Mouse (Mus musculus) heart, adult 9 months (tissue): Measurements from ENCODE around the gene Sh3bgrl3.
A peak's percentile ranks its signal among the peaks of the same experiment; 100 is the strongest.

ENCODE experiments used
- DNase-seq, 2 experiments: peaks; one replicate each; pipeline ENCODE4 v3.0.0; 2022; ENCODE audit warnings: low spot score in 2 of 2

Sh3bgrl3 gene

GRCm38 (mm10) chr4:134128983-134129362 is 384 bp upstream of the Sh3bgrl3 start:
- no peak for DNase-seq

GRCm38 (mm10) chr4:134127793-134128192 is 796 bp downstream of the Sh3bgrl3 start:
- no peak for DNase-seq

GRCm38 (mm10) chr4:134127121-134127455 is 1.5 kb downstream of the Sh3bgrl3 start:
- no peak for DNase-seq

GRCm38 (mm10) chr4:134126300-134127120 is 2.1 kb downstream of the Sh3bgrl3 start:
- DNase-seq: no peak

DNA sequence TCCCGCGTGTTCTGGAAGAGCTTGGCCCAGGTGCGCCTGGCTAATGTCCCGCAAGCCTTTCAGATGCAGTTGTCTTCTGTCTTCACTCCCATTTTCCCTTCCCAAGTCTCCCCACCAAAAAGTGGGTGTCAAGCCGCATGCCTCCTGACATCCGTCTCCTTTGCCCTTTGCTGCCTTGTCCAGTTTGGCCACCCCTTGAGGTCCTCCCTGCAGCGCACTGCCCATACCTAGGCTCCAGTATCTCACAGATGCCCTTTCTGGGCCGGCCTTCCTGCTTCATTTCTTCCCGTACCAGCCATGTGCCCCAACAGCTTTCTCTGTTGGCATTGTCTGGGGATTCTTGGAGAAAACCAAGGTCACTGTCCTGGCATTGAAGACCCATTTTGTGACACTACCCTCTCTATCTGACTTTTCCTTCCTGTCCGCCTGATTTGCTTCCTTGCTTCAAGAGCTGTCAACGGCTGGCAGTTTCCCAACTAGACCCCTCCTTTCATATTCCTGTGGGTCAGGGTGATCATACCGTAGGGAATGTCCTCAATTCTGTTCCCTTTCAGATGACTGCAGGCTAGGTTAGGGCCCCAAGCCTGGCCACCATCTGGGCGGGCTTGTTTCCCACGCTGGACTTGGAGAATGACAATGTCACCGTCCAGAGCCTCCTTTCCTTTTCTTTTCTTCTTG is 3.1 kb downstream of the Sh3bgrl3 start:
- no peak for DNase-seq

DNA sequence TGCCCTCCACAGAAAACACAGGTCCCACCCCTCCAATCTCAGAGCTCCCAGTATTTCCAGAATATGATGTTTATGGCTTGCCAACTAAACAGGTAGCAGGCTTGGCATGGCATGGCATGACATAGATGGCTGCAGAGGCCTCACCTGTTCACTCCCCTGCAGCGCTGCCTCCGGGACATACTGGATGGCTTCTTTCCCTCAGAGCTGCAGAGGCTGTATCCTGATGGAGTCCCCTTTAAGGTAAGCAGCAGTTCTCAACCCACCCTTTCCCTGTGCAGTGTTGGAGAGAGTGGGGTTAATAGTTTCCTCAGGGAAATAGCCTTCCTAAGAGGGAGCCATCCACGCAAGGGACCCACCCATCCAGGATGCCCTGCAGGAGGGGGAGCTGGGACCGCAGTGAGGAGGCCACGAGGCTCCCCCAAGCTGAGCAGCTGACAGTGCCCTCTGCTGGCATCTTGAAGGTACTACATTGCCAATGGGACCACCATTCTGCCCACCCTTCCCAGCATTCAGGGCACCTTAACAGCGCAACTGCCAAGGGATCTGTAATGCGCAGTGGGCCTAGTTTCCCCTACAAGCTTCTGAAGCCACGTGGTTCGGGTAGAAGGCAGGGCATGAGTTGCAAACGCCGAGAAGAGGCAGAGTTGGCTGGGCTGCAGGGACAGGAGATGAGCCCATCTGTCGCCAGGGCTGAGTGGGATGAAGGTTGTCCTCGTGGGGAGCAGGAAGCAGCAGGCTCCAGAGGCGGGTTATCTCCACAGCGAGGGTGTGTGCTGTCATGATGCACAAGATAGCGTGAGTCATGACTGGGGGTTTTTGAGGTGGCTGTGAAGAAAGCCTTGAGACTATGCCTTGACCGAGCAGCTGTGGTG is 4.7 kb downstream of the Sh3bgrl3 start:
- DNase-seq: peak; percentile 30 to 32

DNA sequence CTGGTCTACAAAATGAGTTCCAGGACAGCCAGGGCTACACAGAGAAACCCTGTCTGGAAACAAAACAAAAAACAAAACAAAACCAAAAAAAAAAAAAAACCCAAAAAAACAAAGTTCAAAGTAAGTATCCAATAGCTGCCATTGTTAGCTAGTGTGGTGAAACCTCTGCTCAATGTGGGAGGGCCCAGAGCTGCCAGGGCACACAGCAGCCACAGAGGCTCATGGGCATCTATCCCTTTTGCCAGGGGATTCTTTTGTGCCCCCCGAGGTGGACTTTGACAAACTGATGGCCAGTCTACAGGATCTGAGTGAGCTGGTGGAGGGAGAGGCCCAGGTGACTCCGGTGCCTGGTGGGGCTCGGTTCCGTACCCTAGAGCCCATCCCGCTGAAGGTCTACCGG is 5.4 kb downstream of the Sh3bgrl3 start:
- DNase-seq: no peak

- peak in 1 of 2 experiments; percentile 41 for DNase-seq
Observed at GRCm38 (mm10) chr4:134122281-134122680, 6.3 kb downstream of the Sh3bgrl3 start.

DNA sequence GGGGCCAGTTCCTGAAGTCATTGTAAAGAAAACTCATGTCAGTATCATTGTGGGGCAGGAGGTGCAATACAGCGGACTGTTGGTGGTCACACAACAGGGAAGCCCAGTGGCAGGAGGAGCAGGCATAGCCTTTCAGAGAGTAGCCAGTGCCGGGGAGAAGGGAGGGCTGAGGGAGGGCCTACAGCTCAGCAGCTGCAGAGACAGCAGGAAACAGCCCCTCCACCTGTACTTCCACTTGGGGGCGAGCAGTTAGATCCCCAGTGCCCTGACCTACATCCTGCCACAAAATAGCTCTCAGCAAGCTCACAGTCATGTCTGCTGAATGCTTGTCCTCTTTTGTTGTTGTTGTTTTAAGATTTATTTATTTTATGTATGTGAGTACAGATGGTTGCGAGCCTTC is 7.0 kb downstream of the Sh3bgrl3 start:
- DNase-seq: no peak

DNA sequence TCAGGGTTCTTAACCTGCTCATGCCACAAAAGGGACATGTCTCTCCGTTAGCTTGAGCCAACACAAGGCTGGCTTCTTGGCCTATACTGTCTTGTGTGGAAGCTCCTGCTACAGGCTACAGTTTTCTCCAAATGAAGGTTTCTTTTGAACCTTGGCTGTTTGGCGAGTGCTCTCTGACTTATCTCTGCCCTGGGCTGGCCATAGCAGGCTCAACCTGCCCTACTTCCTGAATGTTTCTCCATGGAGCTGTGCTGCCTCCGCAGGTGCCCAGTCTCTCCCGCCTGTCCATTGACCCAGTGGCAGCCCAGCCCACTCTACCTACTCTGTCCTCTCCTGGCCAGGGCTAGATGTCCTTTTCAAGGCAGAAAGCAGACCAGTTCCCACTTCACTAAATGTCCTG is 7.7 kb downstream of the Sh3bgrl3 start:
- DNase-seq: no peak

DNA sequence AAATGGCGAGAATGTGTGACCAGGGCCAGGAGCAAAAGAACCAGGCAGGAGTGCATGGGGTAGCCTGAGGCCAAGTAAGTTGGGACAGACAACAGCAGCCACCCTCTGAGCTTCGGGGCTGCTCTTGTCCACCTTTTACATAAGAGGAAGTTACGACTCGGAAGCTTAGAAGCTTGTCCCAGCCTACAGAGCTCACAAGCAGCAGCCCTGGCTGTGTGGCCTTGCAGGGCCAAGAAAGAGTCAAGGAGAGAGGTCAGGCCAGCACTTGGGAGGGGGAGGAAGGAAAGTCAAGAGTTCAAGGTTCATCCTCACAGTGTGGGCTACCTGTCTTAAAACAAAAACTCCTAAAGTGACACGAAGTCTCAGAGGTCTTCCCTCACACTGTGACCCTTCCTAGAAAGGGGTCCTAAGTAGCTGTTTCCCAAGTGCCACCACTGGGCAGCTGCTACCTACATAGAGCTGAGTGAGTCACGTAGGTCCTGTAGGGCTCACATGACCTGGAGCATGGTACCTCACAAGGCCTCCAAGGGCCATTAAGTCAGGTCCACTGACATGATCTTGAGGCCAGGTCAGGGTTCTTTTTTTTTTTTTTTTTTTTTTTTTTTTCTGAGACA is 8.3 kb downstream of the Sh3bgrl3 start:
- DNase-seq: no peak

DNA sequence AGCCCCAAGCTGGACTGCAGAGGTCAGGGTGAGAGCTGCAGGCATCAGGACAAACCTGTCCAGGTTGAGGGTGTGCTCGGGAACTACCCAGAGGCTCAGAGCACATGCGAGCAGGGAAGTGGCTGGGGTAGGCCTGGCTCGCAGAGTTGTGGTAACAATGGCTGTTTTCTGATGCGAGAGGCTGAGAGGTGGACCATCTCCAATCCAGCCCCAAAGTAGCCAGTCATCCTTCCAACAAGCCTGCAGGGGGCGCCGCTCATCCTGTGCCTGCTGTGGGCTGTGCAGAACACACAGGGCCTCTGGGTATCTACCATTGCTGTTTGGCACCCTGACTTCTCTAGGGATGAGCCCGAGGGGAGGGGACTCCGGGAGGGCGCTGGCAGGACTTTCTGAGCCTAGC is 8.9 kb downstream of the Sh3bgrl3 start:
- no peak for DNase-seq

- DNase-seq: no peak
Observed at GRCm38 (mm10) chr4:134119042-134119441, 9.5 kb downstream of the Sh3bgrl3 start.

DNA sequence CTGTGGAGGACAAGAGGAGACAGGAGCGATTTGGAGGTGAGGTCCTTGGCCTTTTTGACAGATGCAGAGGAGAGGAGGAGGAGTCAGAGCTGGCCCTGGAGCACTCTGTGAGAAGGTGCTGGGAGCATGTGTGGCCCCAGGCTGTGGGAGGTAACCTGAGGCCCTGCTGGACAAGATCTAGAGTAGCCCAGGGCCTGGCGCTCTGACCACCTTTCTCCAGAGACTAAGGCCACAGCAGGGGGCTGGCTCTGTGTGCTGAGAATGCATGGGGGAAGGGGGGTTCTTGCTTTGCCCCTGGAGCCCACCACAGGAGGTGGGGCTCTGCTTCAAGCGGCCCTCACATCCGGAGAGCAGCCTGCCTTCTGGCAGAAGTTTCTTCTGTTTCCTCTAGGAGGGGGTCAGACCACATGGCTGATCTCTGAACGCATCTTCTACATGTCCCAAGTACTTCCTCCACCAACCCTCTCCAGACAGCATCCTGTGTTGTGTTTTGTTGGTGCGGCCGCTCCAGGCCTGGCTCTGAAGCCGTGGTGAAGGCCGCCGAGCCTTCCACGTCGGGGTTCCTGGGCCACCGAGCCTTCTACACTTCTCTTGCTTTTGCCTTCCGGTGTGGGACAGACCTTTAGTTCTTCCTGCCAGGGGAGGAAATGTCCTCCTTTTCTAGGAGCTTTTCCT is 10.3 kb downstream of the Sh3bgrl3 start:
- no peak for DNase-seq

DNA sequence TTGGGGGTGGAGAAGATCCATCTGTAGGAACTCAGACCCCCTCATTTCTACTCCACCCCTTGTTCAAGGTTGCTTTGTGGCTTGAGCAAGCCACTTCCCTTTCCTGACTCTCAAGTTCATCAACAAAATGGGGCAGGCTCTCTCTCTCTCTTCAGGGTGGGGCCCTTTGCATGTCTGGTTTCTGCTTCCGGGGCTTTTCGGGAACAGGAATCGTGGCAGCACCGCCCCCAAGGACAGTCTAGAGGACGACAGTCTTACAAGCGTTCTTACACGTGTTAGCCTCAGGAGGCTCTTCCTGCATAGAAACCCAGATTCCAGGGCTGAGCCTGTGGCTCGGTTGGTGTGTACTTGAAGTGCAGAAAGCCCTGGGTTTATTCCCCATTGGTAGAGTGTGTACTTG is 11.6 kb downstream of the Sh3bgrl3 start:
- peak; percentile 26 to 40 for DNase-seq

- DNase-seq: no peak
Observed at GRCm38 (mm10) chr4:134116501-134116900, 12.1 kb downstream of the Sh3bgrl3 start.

GRCm38 (mm10) chr4:134115215-134116144 is 13.1 kb downstream of the Sh3bgrl3 start:
- DNase-seq: no peak

GRCm38 (mm10) chr4:134114038-134114437 is 14.6 kb downstream of the Sh3bgrl3 start:
- DNase-seq: no peak

GRCm38 (mm10) chr4:134113356-134113994 is 15.1 kb downstream of the Sh3bgrl3 start:
- no peak for DNase-seq

- DNase-seq: no peak
Observed at GRCm38 (mm10) chr4:134112403-134112802, 16.2 kb downstream of the Sh3bgrl3 start.
